Mouse (Mus musculus): ENCODE data around the gene Zfp691.

Gene Zfp691

DNA sequence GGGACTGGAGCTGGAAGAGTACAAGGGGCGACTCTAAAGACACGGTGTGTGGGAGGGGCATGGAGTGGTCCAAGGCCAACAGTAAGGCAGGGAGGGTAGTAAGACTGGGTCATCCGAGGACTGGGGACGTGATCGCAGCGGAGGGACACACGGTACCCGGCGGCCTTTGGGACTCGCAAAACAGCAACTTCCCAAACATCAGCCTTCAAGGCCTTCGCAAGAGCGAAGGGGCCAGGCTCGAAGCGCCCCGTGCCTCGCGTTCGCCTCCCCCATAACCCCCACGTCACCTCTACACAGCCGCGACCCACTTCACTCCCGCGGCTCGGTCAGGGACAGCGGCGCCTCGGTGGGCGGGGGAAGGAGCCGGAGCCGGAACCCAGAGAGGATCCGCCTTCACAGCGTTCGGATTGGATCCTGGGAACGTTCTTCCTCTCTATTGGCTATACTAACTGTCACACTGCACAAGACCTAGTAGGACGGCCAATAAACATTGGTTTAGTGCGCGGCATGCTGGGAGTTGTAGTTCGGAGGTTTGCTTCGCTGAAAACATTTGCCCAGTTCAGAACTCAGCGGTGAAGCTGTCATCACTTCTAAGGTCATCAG lies at the start of gene Zfp691:
Gene Zfp691, minus strand, starts transcription at position 345 of the 603 bp plus-strand sequence.
- peak; percentile 99 for DNase-seq

DNA sequence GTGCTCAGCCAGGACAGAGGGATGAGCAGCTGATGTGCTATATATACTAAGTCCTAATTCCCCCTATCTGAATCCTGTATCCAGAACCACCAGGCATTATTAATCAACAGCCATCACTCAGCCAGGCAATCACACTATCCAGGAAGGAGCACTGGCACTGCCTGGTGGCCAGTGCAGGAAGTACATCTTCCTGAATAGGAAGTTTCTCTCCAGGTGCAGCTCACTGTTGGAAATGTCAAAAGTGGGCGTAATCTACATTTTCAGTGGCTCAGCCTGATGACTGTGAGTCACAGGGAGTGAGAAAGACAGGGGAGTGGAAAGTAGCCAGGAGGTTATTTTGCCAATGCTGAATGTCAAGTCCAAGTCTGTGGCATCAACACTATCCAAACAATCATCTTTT lies 49.7 kb upstream of the Zfp691 start:
- peak; percentile 82 for DNase-seq

- DNase-seq, result peak; percentile 35
These were observed 44.2 kb upstream of the Zfp691 start, which contains the start of gene Tmem269 for GRCm38 (mm10) chr4:119218169-119218568. Gene Tmem269, minus strand, starts transcription at chr4:119218217.

GRCm38 (mm10) chr4:119216667-119217066 lies 42.7 kb upstream of the Zfp691 start:
- peak; percentile 17 for DNase-seq

DNA sequence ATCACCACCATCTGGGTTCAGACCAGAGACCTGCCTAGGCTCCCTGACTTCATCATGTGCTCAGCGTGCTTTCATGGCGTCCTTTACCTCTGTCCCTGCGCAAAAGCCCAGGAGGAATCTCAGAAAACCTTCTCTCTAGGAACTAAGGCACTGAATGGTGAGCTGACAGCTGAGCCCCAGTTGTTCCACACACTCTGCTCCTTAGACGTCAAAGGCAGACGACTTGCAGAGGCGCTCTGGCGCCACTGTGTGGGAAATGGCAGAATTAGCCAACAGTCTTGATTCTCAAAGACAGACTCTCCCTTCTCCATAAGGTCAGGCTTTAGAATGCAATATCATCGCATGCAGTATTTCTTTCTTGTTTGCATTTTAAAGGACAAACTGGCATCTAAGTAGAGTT lies 30.7 kb upstream of the Zfp691 start:
- DNase-seq, result peak; percentile 80

DNA sequence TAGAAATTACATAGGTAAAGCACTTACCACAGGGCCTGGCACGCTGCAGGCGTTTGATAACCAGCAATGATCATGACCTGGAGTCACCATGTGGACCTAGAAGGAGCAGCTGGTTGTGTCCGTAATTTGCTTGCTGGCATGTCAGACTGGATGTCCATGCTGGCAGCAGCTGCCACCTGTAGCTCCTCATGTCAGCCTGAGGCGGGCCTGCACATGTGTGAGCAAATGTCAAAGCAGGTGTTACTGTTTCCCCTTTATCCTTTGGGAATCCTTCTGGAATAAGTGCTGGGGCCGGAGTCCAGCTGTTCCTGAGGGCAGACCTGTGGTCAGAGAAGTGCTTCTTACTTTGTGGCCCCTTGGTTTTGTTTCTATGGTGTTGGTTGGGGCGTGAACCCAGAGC lies 24.1 kb upstream of the Zfp691 start:
- DNase-seq, result no peak

- DNase-seq, result no peak
These were observed 21.8 kb upstream of the Zfp691 start for GRCm38 (mm10) chr4:119195582-119196320.

DNA sequence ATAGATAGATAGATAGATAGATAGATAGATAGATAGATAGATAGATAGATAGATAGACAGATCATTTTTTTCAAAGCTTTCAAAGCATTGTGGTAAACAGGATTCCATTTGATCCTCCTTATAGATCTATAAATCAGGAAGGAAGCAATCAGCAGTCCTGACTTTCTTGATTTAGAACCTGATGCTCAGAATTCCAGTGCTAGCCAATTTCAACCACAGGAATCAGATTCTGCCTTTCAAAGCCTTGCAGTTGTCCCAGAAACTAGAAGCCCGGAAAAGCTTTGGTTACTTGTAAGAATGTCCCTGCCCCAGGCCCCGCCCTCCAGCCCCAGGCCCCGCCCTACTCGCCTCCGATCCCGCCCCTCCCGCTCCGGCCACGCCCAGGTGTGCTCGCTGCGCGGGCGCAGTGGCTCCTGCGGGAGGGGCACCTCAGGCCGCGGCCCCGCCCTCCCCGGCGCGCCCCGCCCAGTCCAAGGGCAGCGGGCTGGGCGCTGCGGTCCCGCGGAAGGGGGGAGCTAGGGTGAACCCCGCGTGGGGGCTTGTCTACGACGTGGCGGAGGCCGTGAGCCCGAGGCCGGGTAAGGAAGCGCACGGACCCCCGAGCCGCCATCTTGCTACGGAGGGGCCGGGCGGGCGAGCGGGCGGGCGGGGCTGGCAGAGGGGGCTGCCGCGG lies 21.1 kb upstream of the Zfp691 start, which contains the start of gene Svbp:
Gene Svbp, plus strand, starts transcription at position 398 of the 673 bp plus-strand sequence.
- DNase-seq, result peak; percentile 92

DNA sequence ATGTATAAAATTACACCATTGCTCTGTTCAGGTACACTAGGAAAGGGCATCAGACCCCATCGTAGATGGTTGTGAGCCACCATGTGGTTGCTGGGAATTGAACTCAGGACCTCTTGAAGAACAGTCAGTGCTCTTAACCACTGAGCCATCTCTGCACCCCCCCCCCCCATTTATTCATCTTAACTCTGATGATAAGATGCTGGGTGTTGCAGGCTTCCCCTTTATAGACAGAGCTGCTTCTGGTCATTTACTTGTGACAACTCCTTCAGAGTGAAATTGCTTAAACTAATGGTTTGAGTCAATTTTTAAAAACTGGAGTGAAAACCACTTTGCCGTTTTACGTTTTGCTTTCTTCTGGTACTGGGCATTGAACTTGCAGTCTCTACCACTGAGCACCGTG lies 18.8 kb upstream of the Zfp691 start:
- no peak for DNase-seq

- no peak for DNase-seq
These were observed 17.3 kb upstream of the Zfp691 start for GRCm38 (mm10) chr4:119191273-119191672.

DNA sequence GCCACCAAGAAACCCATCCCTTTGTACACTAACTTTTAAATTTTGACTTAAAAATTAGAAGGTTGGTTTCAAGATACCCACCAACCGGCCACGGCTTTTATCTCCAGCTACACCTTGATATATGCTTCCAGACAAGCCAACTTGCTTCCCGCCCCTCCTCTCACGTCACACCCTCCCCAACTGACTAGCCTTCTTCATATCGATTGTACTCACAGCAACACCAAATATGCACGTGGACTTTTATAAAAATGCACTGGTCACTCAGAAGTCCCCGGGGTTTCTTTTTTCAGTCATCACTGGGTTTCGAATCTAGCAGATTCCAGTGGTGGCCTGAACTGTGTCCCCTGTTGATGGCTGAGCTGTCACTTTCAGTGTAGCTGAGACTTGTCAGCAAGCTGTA lies 16.6 kb upstream of the Zfp691 start:
- DNase-seq, result no peak

- DNase-seq, result no peak
These were observed 15.9 kb upstream of the Zfp691 start, which contains the start of gene Ermap for GRCm38 (mm10) chr4:119189864-119190263. Gene Ermap, minus strand, starts transcription at chr4:119190011.

GRCm38 (mm10) chr4:119189392-119189791 lies 15.4 kb upstream of the Zfp691 start:
- DNase-seq, result no peak

GRCm38 (mm10) chr4:119188060-119188785 lies 14.2 kb upstream of the Zfp691 start:
- DNase-seq, result no peak

GRCm38 (mm10) chr4:119185771-119186170 lies 11.8 kb upstream of the Zfp691 start:
- no peak for DNase-seq

GRCm38 (mm10) chr4:119183525-119183924 lies 9.5 kb upstream of the Zfp691 start:
- peak; percentile 32 for DNase-seq

GRCm38 (mm10) chr4:119181456-119181855 lies 7.5 kb upstream of the Zfp691 start:
- no peak for DNase-seq

- no peak for DNase-seq
These were observed 6.2 kb upstream of the Zfp691 start for GRCm38 (mm10) chr4:119180133-119180707.

GRCm38 (mm10) chr4:119178331-119178730 lies 4.3 kb upstream of the Zfp691 start:
- DNase-seq, result no peak

DNA sequence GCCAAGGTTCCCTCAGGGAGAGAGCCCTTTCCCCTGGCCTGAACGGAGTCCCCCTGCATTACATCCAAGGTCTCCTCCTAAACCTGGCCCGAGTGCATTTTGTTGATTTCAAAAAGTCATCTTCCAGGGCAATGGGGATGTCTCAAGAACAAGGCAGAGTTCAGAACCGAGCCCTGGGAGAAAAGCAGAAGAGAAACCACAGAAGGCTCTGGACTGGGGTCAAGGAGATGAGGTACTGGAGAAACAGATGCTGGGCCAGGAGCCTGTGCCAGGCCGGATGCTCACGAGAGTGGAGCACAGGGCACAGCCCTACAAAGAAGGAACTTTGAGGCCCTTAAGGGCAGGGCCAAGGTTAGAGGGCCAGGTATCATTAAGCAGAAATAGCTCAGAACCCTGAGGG lies 3.7 kb upstream of the Zfp691 start:
- no peak for DNase-seq

- DNase-seq, result no peak
These were observed 910 bp downstream of the Zfp691 start for GRCm38 (mm10) chr4:119172919-119173650.

GRCm38 (mm10) chr4:119167663-119168062 lies 6.3 kb downstream of the Zfp691 start:
- peak; percentile 92 for DNase-seq

Measured in retina, postnatal 1 day (tissue).